Mouse (Mus musculus): ENCODE data around the gene Atp1b3. TPM values are rescaled to one million over a fixed set of nuclear protein-coding genes. Genes with fewer than 3 reads are reported as not detected.
"Not testable (repeated sequence)": the region's sequence is repeated elsewhere in the genome, so short reads cannot be mapped to it uniquely, and the experiment has no call there.

The Atp1b3 gene
- polyA plus RNA-seq, 1 experiment from 2014 or later = 177 TPM

GRCm38 (mm10) chr9:96360056-96360455 lies 4.2 kb downstream of the Atp1b3 start:
- 96% methylated on average over 3 of the region's 3 CpGs for WGBS
- Histone ChIP-seq H3K9me3 (replicated peaks) (no peaks in the 10 kb centered on the region), H3K4me3 (replicated peaks) (no peak overlapping the region), H3K27me3 (replicated peaks) (no peaks in the 10 kb centered on the region), H3K9ac (replicated peaks) (no peak overlapping the region), H3K27ac (replicated peaks) (no peak overlapping the region), H3K4me1 (peaks cover 25% of the 10 kb centered on the region), H3K36me3 (no peaks in the 10 kb centered on the region), H3K4me2 (no peak overlapping the region)
- no peak for ATAC-seq (ENCODE audit: low FRiP score)

GRCm38 (mm10) chr9:96353799-96354198 lies 10.4 kb downstream of the Atp1b3 start:
- H3K27ac ChIP-seq (replicated peaks) = no peak overlapping the region
- H3K36me3 ChIP-seq = no peaks in the 10 kb centered on the region
- H3K27me3 ChIP-seq (replicated peaks) = no peaks in the 10 kb centered on the region
- ATAC-seq (ENCODE audit: low FRiP score) = no peak
- 75% methylated on average over 8 of the region's 8 CpGs for WGBS
- 0 out of 2 replicates have a peak, but pooled peaks cover 2% of the 10 kb centered on the region for H3K4me1 ChIP-seq
- H3K9me3 ChIP-seq (replicated peaks) = no peaks in the 10 kb centered on the region
- no peak overlapping the region for H3K4me3 ChIP-seq (replicated peaks)
- no peak overlapping the region for H3K4me2 ChIP-seq
- H3K9ac ChIP-seq (replicated peaks) = no peak overlapping the region

GRCm38 (mm10) chr9:96353121-96353769 lies 11.0 kb downstream of the Atp1b3 start:
- Histone ChIP-seq H3K27me3 (replicated peaks) (no peaks in the 10 kb centered on the region), H3K4me3 (replicated peaks) (no peak overlapping the region), H3K4me1 (0 out of 2 replicates have a peak, but pooled peaks cover 2% of the 10 kb centered on the region), H3K27ac (replicated peaks) (no peak overlapping the region), H3K9me3 (replicated peaks) (no peaks in the 10 kb centered on the region), H3K4me2 (no peak overlapping the region), H3K36me3 (no peaks in the 10 kb centered on the region), H3K9ac (replicated peaks) (no peak overlapping the region)
- WGBS = 83% methylated on average over 12 of the region's 12 CpGs
- ATAC-seq (ENCODE audit: low FRiP score) = no peak

GRCm38 (mm10) chr9:96351771-96352170 lies 12.5 kb downstream of the Atp1b3 start:
- ATAC-seq (ENCODE audit: low FRiP score); H3K4me1 ChIP-seq; H3K36me3 ChIP-seq; H3K4me3 ChIP-seq (replicated peaks); H3K27ac ChIP-seq (replicated peaks); H3K4me2 ChIP-seq; H3K9ac ChIP-seq (replicated peaks); H3K9me3 ChIP-seq (replicated peaks); H3K27me3 ChIP-seq (replicated peaks): not testable (repeated sequence)
- 84% methylated on average over 6 of the region's 6 CpGs for WGBS

- Histone ChIP-seq H3K4me3 (replicated peaks) (no peak overlapping the region), H3K9me3 (replicated peaks) (no peaks in the 10 kb centered on the region), H3K9ac (replicated peaks) (no peak overlapping the region), H3K4me2 (no peak overlapping the region), H3K4me1 (no peaks in the 10 kb centered on the region), H3K27me3 (replicated peaks) (no peaks in the 10 kb centered on the region), H3K27ac (replicated peaks) (no peak overlapping the region), H3K36me3 (no peaks in the 10 kb centered on the region)
- ATAC-seq (ENCODE audit: low FRiP score) = no peak
- WGBS = 66% methylated on average over 3 of the region's 3 CpGs
Measured at GRCm38 (mm10) chr9:96350476-96350875, 13.8 kb downstream of the Atp1b3 start.

GRCm38 (mm10) chr9:96350010-96350409 lies 14.2 kb downstream of the Atp1b3 start:
- Histone ChIP-seq H3K9ac (replicated peaks) (no peak overlapping the region), H3K4me1 (no peaks in the 10 kb centered on the region), H3K27me3 (replicated peaks) (no peaks in the 10 kb centered on the region), H3K27ac (replicated peaks) (no peak overlapping the region), H3K4me3 (replicated peaks) (no peak overlapping the region), H3K36me3 (no peaks in the 10 kb centered on the region), H3K9me3 (replicated peaks) (no peaks in the 10 kb centered on the region), H3K4me2 (no peak overlapping the region)
- 38% methylated on average over 4 of the region's 4 CpGs for WGBS
- ATAC-seq (ENCODE audit: low FRiP score) = no peak

- 91% methylated on average over 5 of the region's 5 CpGs for WGBS
- Histone ChIP-seq H3K9me3 (replicated peaks) (no peaks in the 10 kb centered on the region), H3K9ac (replicated peaks) (no peak overlapping the region), H3K4me2 (no peak overlapping the region), H3K27me3 (replicated peaks) (no peaks in the 10 kb centered on the region), H3K27ac (replicated peaks) (no peak overlapping the region), H3K4me3 (replicated peaks) (no peak overlapping the region), H3K4me1 (no peaks in the 10 kb centered on the region), H3K36me3 (no peaks in the 10 kb centered on the region)
- ATAC-seq (ENCODE audit: low FRiP score) = no peak
Measured at GRCm38 (mm10) chr9:96348885-96349284, 15.4 kb downstream of the Atp1b3 start.

- Histone ChIP-seq H3K9ac (replicated peaks) (no peak overlapping the region), H3K4me1 (no peaks in the 10 kb centered on the region), H3K27me3 (replicated peaks) (no peaks in the 10 kb centered on the region), H3K4me2 (no peak overlapping the region), H3K9me3 (replicated peaks) (no peaks in the 10 kb centered on the region), H3K4me3 (replicated peaks) (no peak overlapping the region), H3K36me3 (peaks cover 16% of the 10 kb centered on the region), H3K27ac (replicated peaks) (no peak overlapping the region)
- no peak for ATAC-seq (ENCODE audit: low FRiP score)
- WGBS = 97% methylated on average over 3 of the region's 3 CpGs
Measured at GRCm38 (mm10) chr9:96345750-96346149, 18.5 kb downstream of the Atp1b3 start.

- no peak for ATAC-seq (ENCODE audit: low FRiP score)
- Histone ChIP-seq H3K4me3 (replicated peaks) (no peak overlapping the region), H3K9me3 (replicated peaks) (no peaks in the 10 kb centered on the region), H3K9ac (replicated peaks) (no peak overlapping the region), H3K27ac (replicated peaks) (no peak overlapping the region), H3K27me3 (replicated peaks) (no peaks in the 10 kb centered on the region), H3K4me2 (no peak overlapping the region), H3K4me1 (no peaks in the 10 kb centered on the region), H3K36me3 (peaks cover 25% of the 10 kb centered on the region)
- WGBS = 87% methylated on average over 5 of the region's 5 CpGs
Measured at GRCm38 (mm10) chr9:96331146-96331545, 33.1 kb downstream of the Atp1b3 start.

- Histone ChIP-seq H3K4me1 (no peaks in the 10 kb centered on the region), H3K9me3 (replicated peaks) (no peaks in the 10 kb centered on the region), H3K36me3 (peaks cover 9% of the 10 kb centered on the region), H3K27ac (replicated peaks) (no peak overlapping the region), H3K27me3 (replicated peaks) (no peaks in the 10 kb centered on the region), H3K4me3 (replicated peaks) (no peak overlapping the region), H3K9ac (replicated peaks) (no peak overlapping the region), H3K4me2 (no peak overlapping the region)
- 91% methylated on average over 4 of the region's 4 CpGs for WGBS
- ATAC-seq (ENCODE audit: low FRiP score) = no peak
Measured at GRCm38 (mm10) chr9:96328226-96328625, 36.0 kb downstream of the Atp1b3 start.

- WGBS = 77% methylated on average over 6 of the region's 6 CpGs
- Histone ChIP-seq H3K27ac (replicated peaks) (no peak overlapping the region), H3K4me3 (replicated peaks) (no peak overlapping the region), H3K9me3 (replicated peaks) (no peaks in the 10 kb centered on the region), H3K4me2 (no peak overlapping the region), H3K27me3 (replicated peaks) (no peaks in the 10 kb centered on the region), H3K9ac (replicated peaks) (no peak overlapping the region), H3K36me3 (0 out of 2 replicates have a peak, but pooled peaks cover 5% of the 10 kb centered on the region), H3K4me1 (no peaks in the 10 kb centered on the region)
- no peak for ATAC-seq (ENCODE audit: low FRiP score)
Measured at GRCm38 (mm10) chr9:96326496-96326923, 37.7 kb downstream of the Atp1b3 start.

- no peak overlapping the region for H3K9ac ChIP-seq (replicated peaks)
- WGBS = 44% methylated on average over 4 of the region's 4 CpGs
- no peaks in the 10 kb centered on the region for H3K9me3 ChIP-seq (replicated peaks)
- ATAC-seq (ENCODE audit: low FRiP score) = peak; percentile 28; the same call in 1 of the 2 replicates
- no peak overlapping the region for H3K4me2 ChIP-seq
- H3K27ac ChIP-seq (replicated peaks) = no peak overlapping the region
- H3K27me3 ChIP-seq (replicated peaks) = no peaks in the 10 kb centered on the region
- 0 out of 2 replicates have a peak, but pooled peaks cover 5% of the 10 kb centered on the region for H3K36me3 ChIP-seq
- H3K4me1 ChIP-seq = no peaks in the 10 kb centered on the region
- no peak overlapping the region for H3K4me3 ChIP-seq (replicated peaks)
Measured at GRCm38 (mm10) chr9:96324502-96324901, 39.7 kb downstream of the Atp1b3 start.

Measured in neural tube, embryonic 15.5 days (tissue).